Mouse (Mus musculus) splenic B cell, adult 2 months (primary cell): ENCODE measurements around the gene Cep170b.
A peak's percentile ranks its signal among the peaks of the same experiment; 100 is the strongest.

Source experiments
- DNase-seq: peaks from one replicate; pipeline ENCODE4 v3.0.0-alpha.2; 2011; ENCODE audit warnings: low read depth, low spot score
- H3K27me3 ChIP-seq: 2 replicates; pipeline ENCODE4 v1.6.1; 2012; ENCODE audit warnings: mild to moderate bottlenecking, low read length, moderate library complexity, mixed read lengths; ENCODE audit not compliant: control insufficient read depth, poor library complexity, insufficient read depth, severe bottlenecking
- H3K36me3 ChIP-seq: 2 replicates; pipeline ENCODE4 v1.6.1; 2012; ENCODE audit warnings: mild to moderate bottlenecking, low read length, moderate library complexity, mixed read lengths; ENCODE audit not compliant: control insufficient read depth, poor library complexity, insufficient read depth, severe bottlenecking

Gene Cep170b

DNA sequence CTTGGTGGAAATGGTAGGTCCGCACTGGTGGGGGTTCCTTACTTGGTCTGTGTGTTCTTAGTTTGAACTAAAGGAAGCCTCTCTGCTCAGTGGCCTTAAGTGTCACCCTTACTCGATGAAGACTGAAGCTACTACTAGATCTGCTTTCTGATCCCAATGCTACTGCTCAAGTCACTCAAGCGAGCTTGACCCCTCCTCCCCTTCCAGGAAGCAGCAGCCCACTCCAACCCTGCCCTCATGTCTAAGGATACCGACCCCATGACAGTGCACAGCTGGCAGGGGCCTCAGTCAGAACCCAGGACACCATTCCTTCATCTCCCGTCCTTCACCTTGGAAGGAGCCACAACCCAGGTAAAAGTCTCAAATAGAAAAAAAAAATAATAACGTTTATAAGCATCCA lies at the start of gene Cep170b:
Gene Cep170b, plus strand, starts transcription at position 240 of the 400 bp plus-strand sequence.
- DNase-seq, result no peak
- Histone ChIP-seq H3K27me3 (no peaks in the 10 kb centered on the region), H3K36me3 (no peaks in the 10 kb centered on the region)

DNA sequence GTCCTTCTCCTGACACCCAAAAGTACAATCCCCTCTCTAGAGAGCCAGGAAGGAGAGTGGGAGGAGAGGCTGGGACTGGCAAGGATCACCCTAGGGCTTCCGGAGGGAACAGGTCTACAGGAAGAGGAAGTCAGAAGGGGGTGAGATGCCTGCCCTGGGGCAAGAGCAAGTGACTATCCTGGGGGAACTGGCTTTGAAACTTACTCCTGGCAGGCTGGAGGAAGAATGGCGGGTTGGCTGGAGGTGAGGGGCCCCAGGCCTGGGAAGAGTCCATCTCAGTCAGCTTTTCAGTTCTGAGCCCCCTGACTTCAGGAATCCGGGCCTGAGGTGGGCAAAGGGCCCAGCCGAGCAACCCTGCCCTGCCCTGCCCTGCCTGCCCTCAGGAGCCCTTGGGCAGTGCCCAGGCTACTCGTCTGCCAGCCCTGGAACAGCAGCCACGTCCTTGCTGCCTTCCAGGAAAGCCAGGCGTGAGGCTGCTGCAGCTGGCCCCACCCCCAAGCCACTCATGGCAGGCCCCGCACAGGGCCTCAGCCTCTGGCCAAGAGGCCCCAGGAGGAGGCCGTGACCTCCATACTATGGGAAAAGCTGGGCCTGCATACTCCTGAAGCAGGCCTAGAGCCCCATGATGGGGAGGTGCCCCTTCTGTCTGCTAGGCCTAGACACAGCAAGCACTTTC lies 49.4 kb upstream of the Cep170b start:
- Histone ChIP-seq H3K36me3 (peaks cover 1% of the 10 kb centered on the region), H3K27me3 (no peaks in the 10 kb centered on the region)
- DNase-seq, result no peak

DNA sequence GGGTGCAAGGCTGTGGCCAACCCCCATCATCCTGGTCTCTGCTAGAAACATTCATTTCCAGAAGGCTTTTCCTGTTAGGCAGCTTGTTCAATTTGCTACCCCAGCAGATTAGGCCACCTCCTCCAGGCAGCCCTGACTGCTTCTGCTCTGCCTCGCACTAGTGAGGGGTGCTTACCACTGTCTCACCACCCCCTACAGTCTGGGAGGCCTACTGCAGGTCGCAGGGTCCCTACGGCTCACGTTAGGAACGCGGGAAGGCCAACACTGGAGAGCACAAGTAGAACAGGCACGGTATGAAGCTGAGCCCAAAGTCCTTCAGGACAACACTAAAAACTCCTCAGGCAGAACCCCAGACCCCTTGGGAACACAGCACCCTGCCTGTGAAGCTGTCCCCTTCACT lies 48.4 kb upstream of the Cep170b start:
- Histone ChIP-seq H3K27me3 (no peaks in the 10 kb centered on the region), H3K36me3 (peaks cover 1% of the 10 kb centered on the region)
- DNase-seq, result peak; percentile 15

DNA sequence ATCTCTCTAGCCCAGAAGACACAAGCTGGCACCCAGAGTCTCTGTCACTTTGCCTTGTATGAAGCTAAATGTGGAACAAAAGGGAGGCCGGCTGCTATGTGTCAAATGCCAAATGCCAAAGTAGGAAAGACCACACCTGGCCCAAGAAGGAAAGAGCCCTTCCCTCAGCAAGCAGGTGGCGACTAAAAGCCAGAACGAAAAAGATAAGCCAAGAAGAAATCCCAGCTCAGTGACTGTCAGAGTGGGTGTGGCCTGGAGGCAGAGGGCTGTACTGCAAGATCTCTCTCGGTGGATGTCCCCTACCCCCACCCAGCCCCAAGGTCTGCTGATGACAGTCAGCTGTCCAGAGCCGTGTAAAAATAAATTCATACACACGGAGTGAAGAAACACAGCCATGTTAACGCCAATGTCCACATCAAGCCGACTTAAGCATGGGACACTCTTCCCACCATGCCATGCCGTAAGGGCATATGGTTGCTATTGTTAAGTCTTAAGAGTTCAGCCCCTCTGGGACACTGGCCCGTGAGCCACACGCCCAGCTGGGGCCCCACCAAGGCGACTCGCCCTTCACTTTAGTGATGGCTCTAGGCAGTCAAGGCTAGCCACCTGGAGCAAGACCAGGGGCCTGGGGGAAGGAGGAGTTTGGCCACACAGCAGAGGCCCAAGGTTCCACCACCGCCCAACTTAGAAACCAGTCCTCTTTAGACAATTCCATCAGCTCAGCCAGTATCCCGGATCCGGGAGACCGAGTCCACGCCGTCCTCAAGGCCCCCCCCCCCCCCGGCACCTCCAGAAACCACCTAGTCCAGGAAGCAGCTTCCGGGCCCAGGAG lies 47.3 kb upstream of the Cep170b start:
- peak; percentile 64 for DNase-seq

DNA sequence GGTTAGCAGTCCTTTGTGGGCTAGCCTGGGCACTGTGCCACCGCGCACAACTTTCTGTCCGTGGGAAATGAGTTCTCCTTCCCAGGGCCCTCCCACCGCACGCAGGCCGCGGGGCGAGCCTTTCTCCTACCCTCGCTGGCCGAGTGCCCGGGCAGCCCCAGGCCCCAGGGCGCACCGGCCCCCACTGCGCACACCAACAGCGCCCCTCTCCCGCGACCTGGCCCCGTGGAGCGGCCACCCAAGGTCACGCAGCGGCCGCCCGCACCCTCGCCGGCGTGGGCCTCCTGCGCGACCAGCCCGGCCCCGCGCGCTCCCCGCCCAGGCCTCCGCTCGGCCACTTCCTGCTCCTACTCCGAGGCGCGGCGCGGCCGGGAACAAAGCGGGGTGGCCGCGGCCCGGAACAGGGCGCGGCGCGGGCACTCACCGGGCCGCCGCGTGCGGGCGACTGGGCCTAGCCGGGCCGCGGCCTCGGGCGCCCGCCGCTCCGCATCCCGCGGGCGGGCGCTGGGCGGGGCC lies 46.6 kb upstream of the Cep170b start:
- DNase-seq, result peak; percentile 26
- H3K27me3 ChIP-seq, result no peaks in the 10 kb centered on the region

More for the DNA sequence above, 47.3 kb upstream of the Cep170b start:
- Histone ChIP-seq H3K27me3 (no peaks in the 10 kb centered on the region), H3K36me3 (peaks cover under 1% of the 10 kb centered on the region)

DNA sequence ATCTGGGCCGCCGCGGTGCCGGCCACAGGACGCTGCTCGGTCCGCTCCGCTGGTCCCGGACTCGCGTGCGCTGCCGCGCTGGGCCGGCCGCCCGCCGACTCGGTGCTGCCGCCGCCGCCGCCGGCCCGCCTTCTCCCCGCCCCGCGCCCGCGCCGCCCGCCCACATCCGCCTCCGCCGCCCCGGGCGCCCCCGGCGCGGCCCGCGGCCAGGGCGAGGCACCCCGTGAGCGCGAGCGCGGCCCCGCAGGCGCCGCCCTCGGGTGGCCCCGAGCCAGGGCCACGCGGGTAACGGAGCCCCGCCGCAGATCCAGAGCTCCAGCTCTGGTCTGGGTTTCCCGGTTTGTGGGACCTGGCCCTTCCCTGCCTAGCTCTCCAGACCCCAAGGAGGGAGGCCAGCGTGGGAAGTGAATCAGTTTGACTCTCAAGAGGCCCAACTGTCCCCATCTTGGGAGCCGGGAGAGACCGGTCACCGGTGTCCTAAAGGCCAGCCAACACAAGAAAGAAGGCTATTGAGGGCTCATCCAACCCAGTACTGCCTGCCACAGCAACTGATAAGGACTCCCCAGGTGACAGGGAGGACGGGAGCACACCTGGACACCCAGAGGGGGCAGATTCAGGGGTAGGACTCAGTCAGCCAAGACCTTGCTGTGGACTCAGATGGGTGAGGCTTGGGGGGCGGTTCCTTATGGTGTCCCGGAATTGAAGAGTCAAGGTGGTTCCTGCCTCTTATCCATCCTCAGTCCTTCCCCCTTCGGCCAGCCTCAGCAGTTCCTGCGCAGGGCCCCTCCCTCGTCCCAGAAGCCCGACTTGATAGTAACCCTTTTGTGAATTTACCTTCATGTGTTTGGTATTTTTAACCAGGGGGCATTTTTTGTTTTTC lies 45.9 kb upstream of the Cep170b start, which contains the start of gene Akt1:
Gene Akt1, minus strand, starts transcription at position 753 of the 880 bp plus-strand sequence.
- DNase-seq, result peak; percentile 62
- Histone ChIP-seq H3K36me3 (no peaks in the 10 kb centered on the region; the same call in 1 of the 2 replicates), H3K27me3 (no peaks in the 10 kb centered on the region)

More for the DNA sequence above, 46.6 kb upstream of the Cep170b start:
- no peaks in the 10 kb centered on the region; the same call in 1 of the 2 replicates for H3K36me3 ChIP-seq

DNA sequence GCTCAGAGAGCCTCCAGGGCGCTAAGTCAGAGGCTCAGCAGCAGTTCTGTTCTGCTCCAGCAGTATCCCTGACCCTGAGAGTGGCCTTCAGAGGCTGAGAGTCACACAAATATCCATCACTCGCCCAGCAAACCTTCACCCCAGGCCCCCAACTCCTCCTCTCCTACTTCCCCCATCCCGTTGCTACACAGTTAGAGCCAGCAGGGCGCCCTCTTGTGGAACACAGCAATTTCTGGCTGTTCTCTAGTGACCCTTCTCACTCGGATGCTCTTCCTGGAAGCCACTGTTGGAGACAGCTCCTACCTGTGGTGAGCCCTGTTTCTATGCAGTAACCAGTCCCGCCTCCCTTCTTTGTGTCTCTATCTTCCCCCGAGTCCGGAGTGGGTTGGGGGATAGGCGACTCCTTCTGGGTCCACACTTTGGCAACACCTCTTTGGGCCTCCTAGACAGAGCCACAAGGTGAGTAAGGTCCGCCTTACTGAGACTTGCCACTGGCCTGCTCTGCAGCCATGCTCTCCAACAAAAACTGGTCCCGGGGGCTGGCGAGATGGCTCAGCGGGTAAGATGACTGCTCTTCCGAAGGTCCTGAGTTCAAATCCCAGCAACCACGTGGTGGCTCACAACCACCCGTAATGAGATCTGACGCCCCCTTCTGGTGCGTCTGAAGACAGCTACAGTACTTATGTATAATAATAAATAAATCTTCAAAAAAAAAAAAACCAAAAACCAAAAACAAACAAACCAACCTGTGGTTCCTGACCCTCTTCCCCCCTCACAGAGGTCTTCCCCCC lies 44.8 kb upstream of the Cep170b start:
- peak; percentile 90 for DNase-seq
- Histone ChIP-seq H3K36me3 (no peaks in the 10 kb centered on the region; the same call in 1 of the 2 replicates), H3K27me3 (no peaks in the 10 kb centered on the region)

DNA sequence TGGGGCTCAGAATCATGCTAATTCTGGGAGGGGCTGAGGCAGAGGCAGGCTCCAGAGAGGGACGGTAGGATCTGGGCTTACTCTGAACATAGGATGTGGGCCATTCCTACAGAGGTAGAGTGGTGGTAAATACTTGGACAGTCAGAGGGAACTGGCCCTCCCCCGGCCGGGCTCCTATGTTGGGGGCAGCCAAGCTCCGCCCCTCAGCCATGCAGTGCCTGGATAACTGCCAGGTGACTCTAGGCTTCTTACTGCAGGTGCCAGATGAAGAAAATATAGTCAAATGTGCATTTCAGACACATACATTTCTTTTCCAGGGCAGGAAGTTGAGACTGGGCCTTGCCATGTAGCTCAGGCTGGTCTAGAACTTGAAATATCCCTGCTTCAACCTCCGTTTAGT lies 43.2 kb upstream of the Cep170b start:
- H3K36me3 ChIP-seq, result no peaks in the 10 kb centered on the region
- no peaks in the 10 kb centered on the region for H3K27me3 ChIP-seq
- no peak for DNase-seq

DNA sequence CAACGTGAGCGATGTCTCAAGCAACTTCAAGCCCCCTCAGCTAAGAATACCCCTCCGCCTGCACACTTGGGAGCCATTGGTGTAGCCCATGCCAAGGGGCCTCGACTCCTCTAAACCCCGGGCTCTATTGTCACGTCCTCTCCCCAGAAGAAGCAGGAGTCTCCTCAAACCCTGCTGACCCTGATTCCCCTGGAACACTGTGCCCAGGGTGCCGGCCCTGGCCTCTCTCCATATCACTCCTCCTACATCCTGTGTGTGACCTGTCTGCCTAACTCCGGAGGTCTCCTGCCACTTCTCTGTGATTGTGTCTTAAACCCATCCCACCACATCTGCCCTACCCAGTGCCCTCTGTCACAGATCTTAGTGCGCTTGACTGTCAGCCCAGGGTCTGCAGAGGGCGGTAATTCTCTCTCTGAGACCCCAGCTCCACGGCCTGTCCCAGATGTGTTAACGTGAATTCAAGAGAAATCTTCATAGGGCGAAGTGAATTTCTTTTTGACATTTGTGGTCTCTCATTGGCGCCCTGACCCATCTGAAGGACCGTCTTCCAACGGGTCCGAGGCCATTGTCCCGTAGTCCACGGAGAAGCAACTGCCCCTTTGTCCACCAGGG lies 42.2 kb upstream of the Cep170b start:
- Histone ChIP-seq H3K36me3 (no peaks in the 10 kb centered on the region), H3K27me3 (no peaks in the 10 kb centered on the region)
- no peak for DNase-seq

DNA sequence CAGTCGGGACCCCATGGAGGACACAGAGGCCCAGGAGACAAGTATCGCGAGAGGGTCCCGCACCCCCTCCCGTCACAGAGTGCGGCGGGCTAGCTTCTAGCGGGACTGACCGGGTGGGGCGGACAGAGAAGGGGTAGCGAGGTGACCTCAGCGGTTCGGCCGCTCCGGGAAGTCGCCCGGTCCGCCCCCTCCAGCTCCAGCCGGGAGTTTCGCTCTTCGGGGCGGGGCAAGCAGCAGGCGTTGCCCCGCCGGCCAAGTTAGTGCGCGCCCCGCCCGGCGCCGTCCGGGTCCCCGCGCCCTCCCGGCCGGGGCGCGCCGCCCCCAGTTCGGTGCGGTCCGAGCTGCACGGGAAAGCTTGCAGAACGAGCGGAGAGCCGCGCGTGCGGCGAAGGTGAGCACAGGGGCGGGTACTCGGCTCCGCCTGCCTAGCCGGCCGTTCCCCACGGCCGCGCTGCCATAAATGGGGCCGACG lies 41.7 kb upstream of the Cep170b start, which contains the start of gene Zbtb42:
Gene Zbtb42, plus strand, starts transcription at position 274 of the 472 bp plus-strand sequence.
- no peaks in the 10 kb centered on the region for H3K27me3 ChIP-seq
- peak; percentile 44 for DNase-seq

DNA sequence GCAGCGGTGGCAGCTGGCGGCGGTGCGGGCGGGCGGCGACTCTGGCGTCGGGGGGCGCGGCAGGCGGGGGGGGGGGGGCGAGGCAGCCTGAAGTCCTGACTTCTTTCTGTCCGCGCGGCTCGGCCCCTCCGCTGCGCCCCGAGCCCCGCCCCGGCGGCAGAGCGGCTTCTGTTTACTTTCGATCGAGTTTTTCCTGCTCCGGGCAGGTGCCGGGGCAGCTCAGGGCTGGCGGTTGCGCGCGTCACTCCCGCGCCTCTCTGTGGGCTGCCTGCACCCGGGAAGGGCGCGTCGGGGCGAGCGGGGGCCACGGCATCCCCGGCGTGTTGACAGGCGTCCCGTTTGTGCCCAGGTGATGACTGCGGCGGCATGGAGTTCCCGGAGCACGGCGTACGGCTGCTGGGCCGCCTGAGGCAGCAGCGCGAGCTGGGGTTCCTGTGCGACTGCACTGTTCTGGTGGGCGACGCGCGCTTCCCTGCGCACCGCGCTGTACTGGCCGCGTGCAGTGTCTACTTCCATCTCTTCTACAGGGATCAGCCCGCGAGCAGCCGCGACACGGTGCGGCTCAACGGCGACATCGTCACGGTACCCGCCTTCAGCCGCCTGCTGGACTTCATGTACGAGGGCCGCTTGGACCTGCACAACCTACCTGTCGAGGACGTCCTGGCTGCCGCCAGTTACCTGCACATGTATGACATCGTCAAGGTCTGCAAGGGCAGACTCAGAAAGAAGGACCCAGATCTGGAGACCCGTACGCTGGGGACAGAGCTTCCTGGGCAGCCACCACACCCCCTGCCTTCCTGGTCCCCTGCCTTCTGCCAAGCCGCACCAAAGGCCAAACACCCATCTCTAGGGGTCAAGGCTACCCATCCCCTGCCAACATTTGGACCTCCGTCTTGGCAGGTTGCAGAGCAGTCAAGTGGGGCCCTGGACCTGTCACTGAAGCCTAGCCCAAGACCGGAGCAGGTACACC lies 40.9 kb upstream of the Cep170b start:
- no peaks in the 10 kb centered on the region for H3K36me3 ChIP-seq
- peak; percentile 46 for DNase-seq

More for the DNA sequence above, 41.7 kb upstream of the Cep170b start, which contains the start of gene Zbtb42:
- H3K36me3 ChIP-seq, result no peaks in the 10 kb centered on the region

DNA sequence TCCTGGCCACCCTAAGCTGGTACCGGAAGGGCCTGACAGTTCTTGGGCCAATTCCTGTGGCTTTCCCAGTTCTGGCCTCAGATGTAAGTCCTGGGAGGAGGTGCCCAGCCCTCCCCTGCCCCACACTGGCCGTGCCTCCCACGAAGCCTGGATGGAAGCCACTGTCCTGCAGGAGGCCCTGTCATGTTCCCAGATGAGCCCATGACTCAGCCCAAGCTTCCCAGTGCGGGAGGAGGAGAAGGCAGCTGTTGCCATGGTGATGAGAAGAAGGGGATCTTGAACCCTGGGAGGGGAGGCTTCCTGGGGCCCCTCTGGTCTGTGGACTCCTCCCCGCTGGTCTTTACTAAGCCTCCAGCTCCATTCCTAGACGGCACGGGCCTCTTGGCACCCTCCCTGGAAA lies 36.9 kb upstream of the Cep170b start:
- Histone ChIP-seq H3K36me3 (no peaks in the 10 kb centered on the region), H3K27me3 (no peaks in the 10 kb centered on the region)
- DNase-seq, result no peak

More for the DNA sequence above, 40.9 kb upstream of the Cep170b start:
- H3K27me3 ChIP-seq, result no peaks in the 10 kb centered on the region
